Mouse (Mus musculus) lung, adult 18-20 months (tissue): ENCODE measurements at regions not wholly inside any gene's neighbourhood (a gene's known extent, or its start where the extent isn't known, plus 50 kb on each side); places are given as distances from the start of the nearest gene placed in this dataset.

Experiments
- DNase-seq, 2 experiments: peaks; one replicate each; pipeline ENCODE4 v3.0.0; 2022; ENCODE audit warnings: mixed read lengths in 2 of 2

DNA sequence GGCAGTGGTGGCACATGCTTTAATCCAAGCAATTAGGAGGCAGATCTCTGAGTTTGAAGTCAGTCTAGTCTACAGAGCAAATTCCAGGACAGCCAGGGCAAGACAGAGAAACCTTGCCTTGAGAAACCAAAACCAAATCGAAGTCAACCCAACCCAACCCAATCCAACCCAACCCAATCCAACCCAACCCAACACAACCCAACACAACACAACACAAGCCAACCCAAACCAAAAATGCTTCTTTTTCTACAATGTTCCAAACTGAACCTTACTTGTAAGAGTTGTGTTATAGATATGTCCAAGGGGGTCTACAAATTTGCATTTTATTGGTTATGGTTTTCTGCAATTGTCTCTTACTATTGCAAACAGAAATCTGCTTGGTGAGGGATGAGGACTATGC is 52.8 kb upstream of the Chodl start:
- no peak for DNase-seq

DNA sequence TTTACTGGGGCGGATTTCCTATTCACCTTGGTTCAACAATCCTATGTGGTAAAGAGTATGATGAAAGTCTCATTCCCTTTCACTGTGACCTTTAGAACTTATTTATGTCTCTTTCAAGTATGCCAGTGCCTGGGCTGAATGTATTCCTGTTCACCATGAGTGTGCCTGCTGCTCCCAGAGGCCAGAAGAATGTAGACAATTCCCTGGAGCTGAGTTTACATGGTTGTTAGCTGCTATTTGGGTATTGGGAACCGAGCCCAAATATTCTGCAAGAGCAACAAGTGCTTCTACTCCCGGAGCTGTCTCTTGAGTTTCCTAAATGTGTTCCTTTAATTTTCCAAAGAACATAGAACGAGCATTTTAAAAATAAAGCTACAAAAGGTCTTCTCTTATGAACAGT is 71.7 kb upstream of the Chodl start:
- DNase-seq = no peak

DNA sequence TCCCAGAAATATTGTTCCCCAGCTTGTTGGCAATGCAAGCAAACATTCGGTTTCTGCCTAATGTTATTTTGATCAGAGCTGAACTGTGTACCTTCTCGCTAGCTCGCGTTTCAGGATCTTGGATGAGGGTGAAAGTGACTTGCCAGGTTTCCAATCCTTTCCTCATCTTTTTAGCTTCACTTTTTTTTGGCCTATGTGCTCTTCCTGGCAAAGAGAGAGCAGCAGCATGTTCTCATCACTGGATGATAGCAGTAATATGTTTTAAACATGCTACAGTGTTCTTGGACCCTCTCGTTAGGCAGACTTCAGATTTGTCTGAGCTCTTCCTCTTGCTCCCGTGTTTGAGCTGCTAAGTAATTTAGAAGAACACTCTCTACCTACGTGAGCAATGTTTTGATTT is 99.8 kb upstream of the Chodl start:
- DNase-seq = no peak

DNA sequence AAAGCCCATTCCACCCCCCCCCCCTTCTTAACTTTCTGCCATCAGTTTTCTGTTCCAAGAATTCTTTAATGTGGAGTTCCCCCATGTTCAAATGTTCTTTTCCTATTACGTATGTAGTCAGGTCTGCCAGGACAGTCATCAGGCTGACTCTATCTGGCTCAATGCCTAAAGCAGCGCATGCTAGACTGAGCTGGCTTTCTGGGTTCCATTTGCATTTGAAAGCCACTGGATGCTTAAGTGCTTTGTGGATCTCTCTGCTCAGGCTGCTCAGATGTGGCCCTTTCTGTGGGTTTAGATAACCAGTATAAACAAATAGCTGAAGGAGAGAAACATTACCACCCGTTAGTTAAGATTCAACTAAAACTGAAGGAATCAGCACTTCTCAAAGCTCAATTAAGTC is 103.0 kb upstream of the Chodl start:
- no peak for DNase-seq

DNA sequence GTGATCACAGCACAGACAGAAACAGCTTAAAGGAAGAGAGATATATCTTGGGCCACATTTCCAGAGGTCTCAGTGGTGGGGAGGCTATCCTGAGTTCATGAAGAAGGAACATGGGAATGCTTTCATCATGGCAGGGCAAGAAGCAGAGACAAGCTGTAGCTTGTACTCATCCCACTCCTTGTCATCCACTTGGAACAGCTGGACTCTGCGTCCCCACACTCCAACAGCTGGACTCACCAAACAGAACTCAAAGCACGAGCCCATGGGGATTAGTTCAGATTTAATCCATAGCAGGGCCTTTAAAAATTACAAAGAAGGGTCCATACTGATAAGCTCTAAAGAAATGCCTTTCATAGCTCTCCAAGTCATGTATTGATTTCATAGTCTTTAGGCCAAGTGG is 140.7 kb upstream of the Chodl start:
- peak; percentile 12 to 14 for DNase-seq

DNA sequence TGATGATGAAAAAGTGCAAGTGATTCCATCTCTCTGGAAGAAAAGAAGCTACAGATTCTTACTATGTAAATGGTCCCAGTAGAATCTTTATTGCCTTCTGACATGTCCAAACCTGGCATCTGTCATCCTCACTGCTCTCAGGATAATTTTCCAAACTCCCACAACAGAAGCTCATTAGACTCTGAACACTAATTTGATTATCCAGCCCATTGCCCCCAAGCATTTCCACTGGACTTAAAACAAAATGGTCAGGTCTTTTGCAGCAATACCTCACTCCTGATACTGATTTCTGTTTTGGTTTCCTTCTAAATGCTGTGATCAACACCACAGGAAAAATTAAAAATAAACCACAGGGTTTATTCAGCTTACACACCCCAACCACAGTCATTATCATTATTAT is 171.5 kb upstream of the Chodl start:
- no peak for DNase-seq

DNA sequence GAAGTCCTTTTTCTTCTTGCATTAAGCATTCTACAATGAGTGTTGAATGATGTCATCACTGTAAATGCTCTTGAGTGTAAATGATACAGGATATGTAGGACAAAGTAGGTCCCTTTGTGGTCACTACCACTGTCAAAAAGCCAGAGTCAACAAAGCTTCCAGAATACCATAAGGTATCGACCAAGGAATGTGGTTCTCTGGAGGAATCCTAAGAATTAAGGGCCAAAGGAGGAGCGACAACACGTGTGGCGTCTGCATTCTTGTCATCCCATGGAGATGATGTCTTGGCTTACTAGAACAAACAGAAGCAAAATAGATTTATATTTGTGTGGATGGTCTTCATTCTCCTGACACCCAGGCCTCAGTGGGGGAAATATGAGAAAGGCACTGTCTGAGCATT is 161.4 kb upstream of the D16Ertd472e start:
- no peak for DNase-seq

DNA sequence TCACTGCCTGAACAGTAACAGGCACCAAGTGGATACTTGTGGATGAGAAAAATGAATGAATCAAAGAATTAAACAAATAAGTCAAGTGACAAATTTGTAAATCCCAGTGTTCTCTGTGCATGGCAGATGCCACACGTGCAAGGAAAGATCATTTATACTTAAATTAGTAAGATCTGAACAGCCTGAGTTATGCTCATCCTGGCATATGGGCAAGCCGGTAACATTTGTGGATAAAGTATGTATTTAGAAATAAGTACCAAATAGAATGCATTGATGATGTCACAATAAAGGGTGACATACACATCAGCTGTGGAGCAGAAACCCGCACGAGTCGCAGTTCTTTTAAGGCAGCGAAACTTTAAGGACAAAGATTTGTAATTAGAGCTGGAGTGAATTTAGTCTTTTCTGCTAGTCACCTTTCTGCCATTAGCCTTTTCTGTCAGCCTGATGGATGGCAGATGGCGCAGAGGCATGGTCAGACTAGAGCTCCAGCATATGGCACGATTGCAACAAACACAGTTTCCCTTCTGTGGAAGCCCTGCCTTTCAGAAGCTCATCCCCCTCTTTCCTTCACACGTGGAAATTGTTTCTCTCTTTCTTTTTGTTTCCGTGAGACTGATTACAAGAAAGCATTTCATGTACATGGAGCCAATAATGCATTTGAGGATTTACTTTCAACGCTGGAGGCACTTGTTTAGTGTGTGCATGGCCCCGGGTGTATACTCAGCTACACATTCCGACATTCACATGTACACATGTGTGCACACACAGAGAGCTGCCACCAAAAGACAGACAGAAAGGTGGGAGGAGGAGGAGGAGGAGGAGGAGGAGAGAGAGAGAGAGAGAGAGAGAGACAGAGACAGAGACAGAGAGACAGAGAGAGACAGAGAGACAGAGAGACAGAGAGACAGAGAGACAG is 154.3 kb upstream of the D16Ertd472e start:
- no peak for DNase-seq

DNA sequence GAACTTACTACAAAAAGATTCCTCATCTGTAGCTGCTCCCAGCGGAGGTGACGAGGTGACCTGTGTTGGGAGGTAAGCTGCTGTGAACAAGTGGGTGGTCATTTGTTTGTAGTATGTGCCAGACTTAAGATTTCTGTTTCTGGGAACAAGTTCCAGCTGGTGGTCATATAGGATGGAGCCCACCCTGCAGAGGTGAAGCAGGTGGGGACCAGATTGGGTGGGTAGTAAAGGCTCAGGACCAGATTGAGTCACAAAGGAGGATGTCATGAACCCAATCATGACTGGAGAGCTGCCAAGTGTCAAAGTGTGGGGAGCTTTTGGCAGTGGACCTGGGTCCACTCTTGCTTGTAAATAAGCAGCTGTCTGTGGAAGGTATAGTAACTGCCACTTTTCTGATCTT is 149.0 kb upstream of the D16Ertd472e start:
- no peak for DNase-seq

DNA sequence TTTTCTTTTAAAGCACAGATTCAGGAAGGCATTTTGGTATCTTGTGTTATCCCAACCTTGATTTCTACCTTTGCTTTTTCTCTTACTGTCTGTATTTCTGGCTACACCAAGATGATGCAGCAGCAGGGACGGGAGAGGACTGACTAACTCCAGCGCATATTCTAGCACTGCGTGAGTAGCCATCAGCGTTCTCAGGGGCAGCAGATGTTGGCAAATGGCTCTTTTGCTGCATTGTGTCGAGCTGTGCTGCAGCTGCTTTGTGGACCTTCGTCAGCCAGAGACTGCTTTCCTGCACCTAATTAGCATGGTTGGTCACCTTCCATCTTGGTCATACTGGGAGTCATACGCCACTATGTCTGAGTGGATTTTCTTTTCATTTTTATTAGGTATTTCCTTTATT is 133.4 kb upstream of the D16Ertd472e start:
- DNase-seq = no peak

DNA sequence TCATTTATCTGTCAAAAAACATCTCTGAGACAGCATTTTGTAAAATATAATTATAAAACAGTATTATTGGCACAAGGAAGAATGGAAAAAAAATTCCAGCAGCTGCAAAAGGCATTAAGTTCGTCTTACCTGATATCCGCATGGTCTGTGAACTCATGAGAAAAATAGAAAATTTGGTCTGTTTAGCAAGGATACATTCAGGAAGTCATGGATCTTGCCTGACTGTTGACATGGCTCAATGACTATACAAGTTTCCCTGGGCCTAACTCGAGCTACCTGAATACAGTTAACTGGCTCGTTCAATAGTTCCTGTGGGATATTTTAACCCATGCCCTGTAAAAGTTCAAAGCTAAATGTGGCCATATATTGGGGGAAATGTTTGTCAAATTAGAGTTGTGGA is 131.1 kb upstream of the D16Ertd472e start:
- no peak for DNase-seq

DNA sequence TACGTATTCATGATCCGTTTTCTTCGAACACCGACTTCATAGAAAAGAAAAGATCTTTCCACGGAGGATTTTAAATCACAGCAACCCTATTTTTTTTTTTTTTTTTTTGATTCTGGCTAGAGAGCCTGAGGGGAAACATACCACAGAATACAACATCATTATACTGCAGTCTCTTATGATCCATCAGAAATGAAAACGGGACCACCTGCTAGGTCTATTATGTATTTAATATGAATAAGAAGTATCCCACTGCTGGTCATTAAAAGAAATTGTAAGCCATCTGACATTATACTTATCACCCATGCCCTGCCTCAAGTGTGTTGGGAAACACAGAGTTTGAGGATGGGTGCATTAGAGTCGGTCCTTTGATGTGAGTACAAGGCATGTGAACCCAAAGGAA is 130.7 kb upstream of the D16Ertd472e start:
- DNase-seq = no peak

DNA sequence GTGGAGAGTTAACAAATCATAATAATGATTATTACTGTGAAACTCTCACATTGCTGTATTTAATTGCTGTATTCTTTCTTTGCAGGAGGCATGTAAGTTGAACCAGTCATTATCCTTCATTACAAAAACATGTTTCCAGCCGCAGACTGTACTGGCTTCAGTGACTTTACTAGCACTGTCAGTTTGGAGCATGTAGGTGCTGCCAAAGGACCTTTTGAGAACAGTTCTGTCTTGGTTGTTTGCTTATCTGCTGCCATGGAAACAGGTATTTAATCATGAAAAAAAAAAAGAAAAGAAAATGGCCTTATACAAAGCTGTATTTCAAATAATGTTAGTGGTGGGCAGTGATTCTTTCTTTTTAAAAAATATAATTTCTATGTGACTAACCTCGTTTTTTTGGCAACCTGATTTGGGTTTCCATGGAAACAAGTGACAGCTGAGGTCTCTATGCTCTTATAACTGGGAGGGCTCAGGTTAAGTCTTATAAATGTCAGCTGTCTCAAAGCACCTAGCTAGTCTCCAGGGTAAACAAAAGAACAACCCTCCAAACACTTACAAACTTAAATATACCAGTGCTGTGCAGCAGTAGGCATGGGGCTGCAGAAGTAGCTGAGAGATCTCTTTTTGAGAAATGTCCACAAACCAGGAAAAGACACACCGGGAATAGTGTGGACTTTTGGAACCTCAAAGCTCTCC is 121.2 kb upstream of the D16Ertd472e start:
- DNase-seq = no peak

DNA sequence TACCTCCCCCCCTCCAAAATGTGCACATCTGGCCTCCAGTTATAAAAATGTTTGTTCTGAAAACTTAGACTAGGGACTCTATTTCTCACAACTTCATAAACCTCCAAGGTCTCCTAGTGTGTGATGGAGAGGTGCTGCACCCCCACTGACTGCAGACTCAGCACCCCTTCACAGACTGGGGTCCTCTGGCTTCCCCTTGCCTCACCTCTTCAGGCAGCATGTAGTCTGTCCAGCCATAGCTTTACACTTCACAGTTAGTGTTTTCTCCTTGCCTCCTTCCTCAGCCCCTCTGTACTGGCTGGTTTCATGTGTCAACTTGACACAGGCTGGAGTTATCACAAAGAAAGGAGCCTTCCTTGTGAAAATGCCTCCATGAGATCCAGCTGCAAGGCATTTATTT is 111.7 kb upstream of the D16Ertd472e start:
- no peak for DNase-seq

DNA sequence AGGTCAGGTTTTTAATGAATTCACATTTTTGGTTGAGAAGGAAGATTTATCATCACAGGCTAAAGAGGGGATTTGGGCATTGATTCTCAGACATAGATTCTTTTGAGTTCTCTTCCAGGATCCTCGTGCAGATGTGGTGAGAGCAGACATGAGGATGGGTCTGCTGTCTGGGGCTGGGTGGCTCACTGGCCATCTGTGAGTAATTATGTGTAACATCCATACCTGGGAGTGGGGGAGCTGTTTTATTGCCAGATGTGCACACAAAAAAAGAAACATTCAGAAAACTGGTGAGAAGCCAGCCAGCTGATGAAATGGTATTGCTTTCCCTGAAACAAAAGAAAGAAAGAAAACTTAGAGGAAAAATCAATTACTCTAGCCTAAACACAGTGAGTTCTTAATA is 108.7 kb upstream of the D16Ertd472e start:
- DNase-seq = no peak

DNA sequence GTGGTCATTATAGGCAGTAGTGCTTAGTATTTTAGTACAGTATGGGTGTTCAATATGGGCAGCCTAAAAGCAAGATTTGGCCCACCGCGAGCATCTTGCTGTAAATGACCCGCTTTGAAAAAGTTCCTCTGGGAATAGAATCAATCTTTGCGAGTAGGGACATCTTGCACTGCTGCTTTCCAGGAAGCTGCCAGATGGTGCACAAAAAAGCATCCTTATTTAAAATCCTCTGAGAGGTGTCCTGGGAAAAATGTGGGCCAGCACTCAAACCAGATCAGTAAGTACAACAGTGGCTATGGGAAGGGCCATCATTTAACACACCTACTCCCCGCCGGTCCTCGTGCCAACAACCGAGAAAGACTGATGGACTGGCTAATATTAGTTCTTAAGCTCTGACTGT is 107.5 kb upstream of the D16Ertd472e start:
- no peak for DNase-seq

DNA sequence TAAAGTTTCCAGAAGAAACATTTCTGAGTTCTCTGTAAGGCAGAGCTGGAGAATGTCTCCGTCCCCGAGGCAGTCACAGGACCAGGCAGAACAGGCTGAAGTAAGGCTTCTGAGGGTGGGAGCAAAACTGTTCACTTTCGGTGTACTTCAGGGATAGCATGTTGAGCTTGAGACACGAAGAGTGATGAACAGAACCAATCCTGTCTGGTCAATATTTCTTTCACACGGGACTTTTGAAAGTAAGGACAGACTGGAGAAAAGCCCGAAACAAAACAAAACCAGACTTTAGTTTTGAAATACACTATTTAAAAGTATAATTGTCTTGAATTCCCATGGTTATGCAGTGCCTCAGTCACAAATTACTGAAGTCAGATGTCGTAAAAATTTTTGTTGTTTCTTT is 84.6 kb upstream of the D16Ertd472e start:
- DNase-seq = no peak

DNA sequence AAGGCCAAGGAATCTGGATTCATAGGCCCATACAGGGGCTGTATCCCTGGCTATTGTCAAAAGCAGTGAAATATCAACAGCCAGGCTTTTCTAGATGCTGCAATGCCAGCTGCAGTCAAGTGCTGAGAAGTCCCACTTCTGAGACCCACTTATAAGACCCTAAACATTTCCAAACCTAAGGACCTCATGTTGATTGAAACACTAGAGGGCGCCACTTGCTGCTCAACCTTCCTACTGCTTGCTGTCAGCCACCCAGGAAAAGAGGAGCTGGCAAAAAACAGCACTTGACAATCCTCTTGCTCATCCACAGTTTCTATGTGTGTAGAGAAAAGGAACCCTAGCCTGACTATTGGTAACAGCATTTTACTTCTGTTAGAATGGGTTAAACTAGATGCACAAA is 68.2 kb upstream of the D16Ertd472e start:
- DNase-seq = no peak

DNA sequence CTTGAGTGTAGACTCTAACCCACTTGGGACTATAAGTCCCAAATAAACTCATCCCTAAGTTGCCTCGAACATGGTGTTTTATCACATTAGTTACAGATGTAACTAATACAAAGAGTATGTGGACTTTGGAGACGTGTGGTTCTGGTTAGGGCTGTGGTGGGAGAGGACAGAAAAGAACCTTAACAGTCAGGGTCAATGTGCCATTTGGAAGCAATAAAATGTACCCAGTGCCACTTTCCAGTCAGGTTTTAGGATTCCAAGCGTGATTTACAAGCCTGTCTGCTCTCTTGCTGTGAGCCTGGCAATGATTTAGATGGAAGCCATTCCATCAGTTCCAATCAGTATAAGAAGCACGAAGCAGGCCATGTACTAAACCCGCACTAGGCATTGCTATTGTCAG is 65.2 kb upstream of the D16Ertd472e start:
- DNase-seq = no peak

DNA sequence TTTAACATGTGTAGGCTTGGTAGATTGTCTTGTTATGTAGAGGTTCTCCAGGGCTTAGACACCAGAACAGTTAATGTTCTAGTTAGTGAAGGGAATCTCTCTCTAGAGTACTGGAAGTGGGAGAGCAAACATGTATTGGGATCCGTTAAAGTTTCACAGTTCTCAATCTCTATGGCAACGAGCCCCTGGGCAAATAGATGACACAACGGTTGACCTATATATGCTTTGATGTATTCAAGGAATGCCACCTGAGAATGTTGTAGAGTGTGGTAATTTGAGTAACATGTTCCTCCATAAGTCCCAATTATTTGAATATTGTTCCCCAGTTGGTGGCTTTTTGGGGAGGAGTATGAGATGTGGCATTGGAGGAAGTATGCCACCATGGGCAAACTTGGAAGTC is 64.7 kb upstream of the D16Ertd472e start:
- DNase-seq = no peak

DNA sequence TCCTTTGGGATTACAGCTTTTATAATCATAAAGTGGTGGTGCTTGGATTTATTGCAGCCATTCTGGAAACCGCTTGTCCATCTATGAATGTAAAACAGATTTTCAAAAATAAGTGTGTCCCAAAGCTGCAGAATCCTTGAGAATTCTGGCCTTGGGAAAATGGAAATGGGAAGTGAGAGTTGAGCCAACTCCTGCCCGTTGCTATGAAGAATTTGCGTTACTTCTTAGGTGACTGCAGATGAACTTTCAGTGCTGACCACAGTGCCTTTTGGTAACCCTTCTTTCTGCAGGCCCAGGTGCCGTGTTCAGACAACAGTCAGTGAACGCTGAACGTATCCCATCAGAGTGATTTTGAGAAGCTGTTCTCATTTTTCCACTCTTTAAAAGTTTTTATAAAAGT is 60.9 kb upstream of the D16Ertd472e start:
- no peak for DNase-seq

DNA sequence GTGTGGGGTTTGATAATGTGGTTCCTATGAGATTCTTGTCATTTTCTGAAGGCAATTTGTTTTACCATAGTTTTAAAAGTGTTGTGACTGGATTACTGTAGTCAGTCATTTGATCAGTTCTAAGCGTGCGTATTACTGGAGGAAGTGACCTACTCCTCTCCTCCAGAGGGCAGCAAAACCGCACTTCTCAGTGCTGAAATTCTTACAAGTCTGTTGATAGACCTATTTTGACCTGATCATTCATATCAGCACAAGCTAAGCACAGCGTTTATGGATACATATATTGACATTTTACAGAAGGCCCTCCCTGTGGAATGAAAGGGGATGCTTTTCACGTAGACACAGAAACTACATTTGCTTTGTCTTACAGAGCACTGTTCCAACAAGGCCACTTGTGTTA is 60.5 kb upstream of the D16Ertd472e start:
- peak in 1 of 2 experiments; percentile 16 for DNase-seq

DNA sequence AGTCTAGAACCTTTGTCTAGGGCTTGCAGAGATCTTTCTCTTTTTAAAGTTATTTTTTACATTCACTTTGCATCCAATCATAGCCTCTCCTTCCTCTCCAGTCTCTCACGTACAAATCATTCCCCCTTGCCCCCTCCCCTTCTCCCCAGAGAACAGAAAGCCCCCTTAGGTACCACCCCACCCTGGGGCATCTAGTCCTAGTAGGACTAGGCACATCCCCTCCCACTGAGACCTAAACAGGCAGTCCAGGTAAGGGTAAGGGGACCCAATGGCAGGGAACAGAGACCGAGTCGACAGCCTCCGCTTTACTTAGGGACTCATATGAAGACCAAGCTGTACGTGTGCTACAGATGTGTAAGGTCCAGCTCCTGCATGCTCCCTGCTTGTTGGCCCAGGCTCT is 59.3 kb upstream of the D16Ertd472e start:
- DNase-seq = no peak

DNA sequence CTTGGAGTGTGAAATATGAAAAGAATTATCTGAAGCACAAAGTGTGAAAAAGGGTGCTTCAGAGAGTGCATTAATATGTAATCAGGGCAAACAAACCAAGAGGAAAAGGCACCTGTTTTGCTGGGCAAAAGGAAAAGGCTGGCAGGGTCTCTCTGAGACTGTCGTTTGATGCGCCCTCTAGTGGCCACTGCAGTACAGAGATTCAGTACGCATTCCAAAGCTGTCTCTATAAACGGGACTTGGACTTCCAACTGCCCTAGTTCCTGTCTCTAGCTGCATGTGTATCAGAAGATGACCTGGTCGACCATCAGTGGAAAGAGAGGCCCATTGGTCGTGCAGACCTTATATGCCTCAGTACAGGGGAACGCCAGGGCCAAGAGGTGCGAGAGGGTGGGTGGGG is 58.7 kb upstream of the D16Ertd472e start:
- peak; percentile 47 to 53 for DNase-seq

DNA sequence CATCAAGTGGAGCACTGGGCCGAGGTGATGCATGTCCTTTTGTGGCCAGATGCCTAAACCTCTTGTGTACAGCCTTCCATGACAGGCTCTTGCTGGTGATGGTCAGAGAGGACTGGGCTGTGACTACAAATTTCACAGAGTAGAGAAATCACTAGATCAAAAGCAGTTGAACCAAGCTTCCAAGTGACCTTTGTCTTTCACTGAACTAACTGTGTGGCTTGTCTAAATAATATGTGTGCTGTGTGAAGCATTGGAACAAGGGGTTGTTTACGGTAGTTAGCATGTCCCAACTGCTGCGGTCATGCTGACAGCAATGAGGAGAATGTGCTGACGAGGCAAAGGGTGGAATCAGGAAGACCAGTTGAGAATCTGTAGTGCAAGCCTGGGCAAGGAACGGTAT is 55.3 kb upstream of the D16Ertd472e start:
- DNase-seq = no peak
